Mouse (Mus musculus) MEL (cell line): ENCODE measurements at regions not wholly inside any gene's neighbourhood (a gene's known extent, or its start where the extent isn't known, plus 50 kb on each side); places are given as distances from the start of the nearest gene placed in this dataset.

ENCODE experiments used
- DNase-seq: peaks from one replicate; pipeline ENCODE4 v3.0.0; 2011; ENCODE audit warnings: low read depth, low spot score
- H3K27ac ChIP-seq: 2 replicates; pipeline ENCODE4 v1.5.1; 2012; ENCODE audit warnings: low read depth, mild to moderate bottlenecking, control low read depth, low read length, moderate library complexity; ENCODE audit not compliant: control insufficient read depth
- H3K27me3 ChIP-seq, 2 experiments: fragments of 150-350 bp in 1 of 2; sonication (generic) in 1 of 2; 2 replicates each; pipeline ENCODE4 v1.6.1; 2012; ENCODE audit warnings: low read length in 2 of 2, mild to moderate bottlenecking in 2 of 2, improper control_type of control experiment in 1 of 2, moderate library complexity in 1 of 2; ENCODE audit not compliant: insufficient read depth in 2 of 2, control insufficient read depth in 1 of 2
- H3K36me3 ChIP-seq, 2 experiments: 2 replicates each; pipeline ENCODE4 v1.6.1; 2012 to 2014; ENCODE audit warnings: low read length in 2 of 2, improper control_type of control experiment in 1 of 2, inconsistent platforms in 1 of 2, mild to moderate bottlenecking in 1 of 2; ENCODE audit not compliant: insufficient read depth in 2 of 2, control insufficient read depth in 1 of 2
- H3K4me1 ChIP-seq, 2 experiments: fragments of 150-350 bp in 1 of 2; sonication (generic) in 1 of 2; 2 replicates each; pipeline ENCODE4 v1.6.1; 2012; ENCODE audit warnings: low read length in 2 of 2, improper control_type of control experiment in 1 of 2, mild to moderate bottlenecking in 1 of 2; ENCODE audit not compliant: insufficient read depth in 2 of 2, control insufficient read depth in 1 of 2
- H3K4me3 ChIP-seq, 2 experiments: fragments of 150-350 bp in 1 of 2; sonication (generic) in 1 of 2; 2 replicates each; pipeline ENCODE4 v1.5.1; 2012; ENCODE audit warnings: low read depth in 2 of 2, low read length in 2 of 2, mild to moderate bottlenecking in 2 of 2, moderate library complexity in 2 of 2, control low read depth in 1 of 2, improper control_type of control experiment in 1 of 2; ENCODE audit not compliant: control insufficient read depth in 1 of 2, insufficient read depth in 1 of 2
- H3K79me2 ChIP-seq: 2 replicates; pipeline ENCODE4 v1.6.1; 2012; ENCODE audit warnings: mild to moderate bottlenecking, low read length, moderate library complexity; ENCODE audit not compliant: control insufficient read depth, poor library complexity, insufficient read depth
- H3K9ac ChIP-seq: 2 replicates; pipeline ENCODE4 v1.6.1; 2012; ENCODE audit warnings: low read depth, mild to moderate bottlenecking, control low read depth, low read length, moderate library complexity; ENCODE audit not compliant: control insufficient read depth, poor library complexity, severe bottlenecking
- H3K9me3 ChIP-seq: fragments of 150-350 bp; sonication (generic); replicated peaks from 2 replicates; pipeline ENCODE4 v1.6.1; 2012; ENCODE audit warnings: mild to moderate bottlenecking, low read length, improper control_type of control experiment, moderate library complexity; ENCODE audit not compliant: insufficient read depth
- CHD1 ChIP-seq: IDR thresholded peaks from 2 replicates; pipeline ENCODE4 v1.6.1; 2012; ENCODE audit warnings: low read depth, mild to moderate bottlenecking, inconsistent platforms, low read length, improper control_type of control experiment
- ELF1 ChIP-seq: IDR thresholded peaks from 2 replicates; pipeline ENCODE4 v1.6.1; 2014; ENCODE audit warnings: low read depth, mild to moderate bottlenecking, inconsistent platforms, low read length, improper control_type of control experiment, moderate library complexity
- ETS1 ChIP-seq: IDR thresholded peaks from 2 replicates; pipeline ENCODE4 v1.6.1; 2012; ENCODE audit warnings: low read depth, mild to moderate bottlenecking, inconsistent platforms, low read length, improper control_type of control experiment, moderate library complexity
- GABPA ChIP-seq: IDR thresholded peaks from 2 replicates; pipeline ENCODE4 v1.6.1; 2012; ENCODE audit warnings: low read depth, mild to moderate bottlenecking, inconsistent platforms, low read length, improper control_type of control experiment, moderate library complexity
- JUND ChIP-seq: IDR thresholded peaks from 2 replicates; pipeline ENCODE4 v1.6.1; 2011; ENCODE audit warnings: low read depth, mild to moderate bottlenecking, improper control_type of control experiment, low read length
- MEF2A ChIP-seq: IDR thresholded peaks from 2 replicates; pipeline ENCODE4 v1.6.1; 2014; ENCODE audit warnings: low read depth, mild to moderate bottlenecking, inconsistent platforms, low read length, improper control_type of control experiment; ENCODE audit not compliant: poor library complexity, insufficient replicate concordance, severe bottlenecking; ENCODE audit errors: extremely low read depth
- MXI1 ChIP-seq: IDR thresholded peaks from 2 replicates; pipeline ENCODE4 v1.6.1; 2011; ENCODE audit warnings: mild to moderate bottlenecking, low read depth, low read length, improper control_type of control experiment
- MYB ChIP-seq: IDR thresholded peaks from 2 replicates; pipeline ENCODE4 v1.6.1; 2011; ENCODE audit warnings: mild to moderate bottlenecking, low read depth, low read length, improper control_type of control experiment
- NELFE ChIP-seq: IDR thresholded peaks from 2 replicates; pipeline ENCODE4 v1.6.1; 2011; ENCODE audit warnings: low read depth, low read length, improper control_type of control experiment
- NRF1 ChIP-seq: IDR thresholded peaks from 2 replicates; pipeline ENCODE4 v1.6.1; 2014; ENCODE audit warnings: low read depth, mild to moderate bottlenecking, inconsistent platforms, low read length, improper control_type of control experiment, moderate library complexity; ENCODE audit not compliant: poor library complexity, insufficient read depth, severe bottlenecking
- POLR2A ChIP-seq, 2 experiments: IDR thresholded peaks; 2 replicates each; pipeline ENCODE4 v1.6.1; 2011 to 2012; ENCODE audit warnings: low read length in 2 of 2, mild to moderate bottlenecking in 2 of 2, control low read depth in 1 of 2, improper control_type of control experiment in 1 of 2, low read depth in 1 of 2, moderate library complexity in 1 of 2; ENCODE audit not compliant: control insufficient read depth in 1 of 2, insufficient read depth in 1 of 2, poor library complexity in 1 of 2
- RAD21 ChIP-seq: IDR thresholded peaks from 2 replicates; pipeline ENCODE4 v1.6.1; 2011; ENCODE audit warnings: mild to moderate bottlenecking, low read depth, low read length, improper control_type of control experiment
- RCOR1 ChIP-seq: IDR thresholded peaks from 2 replicates; pipeline ENCODE4 v1.6.1; 2012; ENCODE audit warnings: low read depth, mild to moderate bottlenecking, inconsistent platforms, low read length, improper control_type of control experiment
- SIN3A ChIP-seq: IDR thresholded peaks from 2 replicates; pipeline ENCODE4 v1.6.1; 2012; ENCODE audit warnings: low read length, improper control_type of control experiment, inconsistent platforms
- SMC3 ChIP-seq: IDR thresholded peaks from 2 replicates; pipeline ENCODE4 v1.6.1; 2011; ENCODE audit warnings: low read depth, low read length, improper control_type of control experiment
- TBP ChIP-seq: IDR thresholded peaks from 2 replicates; pipeline ENCODE4 v1.8.0; 2011; ENCODE audit warnings: low read depth, low read length, improper control_type of control experiment
- TCF12 ChIP-seq: IDR thresholded peaks from 2 replicates; pipeline ENCODE4 v1.6.1; 2014; ENCODE audit warnings: low read depth, mild to moderate bottlenecking, inconsistent platforms, low read length, improper control_type of control experiment, moderate library complexity
- USF1 ChIP-seq: IDR thresholded peaks from 2 replicates; pipeline ENCODE4 v1.6.1; 2014; ENCODE audit warnings: low read depth, mild to moderate bottlenecking, inconsistent platforms, low read length, improper control_type of control experiment, moderate library complexity
- ZMIZ1 ChIP-seq: IDR thresholded peaks from 2 replicates; pipeline ENCODE4 v1.6.1; 2012; ENCODE audit warnings: low read depth, mild to moderate bottlenecking, inconsistent platforms, low read length, improper control_type of control experiment, moderate library complexity

DNA sequence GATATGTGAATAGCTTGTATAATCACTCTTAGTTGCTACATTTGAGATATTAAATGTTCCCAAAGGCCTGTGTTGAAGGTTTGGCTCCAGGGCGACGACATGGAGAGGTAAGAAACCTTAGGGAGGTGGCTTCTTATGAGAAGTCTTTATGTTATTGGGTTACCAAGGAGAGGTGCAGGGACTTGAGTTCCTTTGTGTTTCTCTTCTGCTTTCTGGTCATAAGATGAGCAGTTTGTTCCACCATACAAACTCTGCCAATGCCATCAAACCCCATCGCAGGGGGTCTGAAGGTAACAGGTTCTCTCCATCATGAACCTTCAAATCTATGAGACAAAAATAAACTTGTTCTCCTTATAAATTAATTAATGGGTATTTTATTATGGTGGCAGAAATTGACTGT, 129.0 kb upstream of the Pld5 start:
- Histone ChIP-seq H3K9ac (no peak overlapping the region), H3K79me2 (no peaks in the 10 kb centered on the region), H3K27ac (no peak overlapping the region), H3K4me1 (no peaks in the 10 kb centered on the region), H3K4me3 (no peak overlapping the region), H3K36me3 (no peaks in the 10 kb centered on the region), H3K27me3 (no peaks in the 10 kb centered on the region), H3K9me3 (no peaks in the 10 kb centered on the region)
- no peak for DNase-seq
- TF ChIP-seq MXI1 = no peak
- no peak for TF ChIP-seq RCOR1
- TF ChIP-seq ETS1 = no peak
- no peak for TF ChIP-seq ELF1

DNA sequence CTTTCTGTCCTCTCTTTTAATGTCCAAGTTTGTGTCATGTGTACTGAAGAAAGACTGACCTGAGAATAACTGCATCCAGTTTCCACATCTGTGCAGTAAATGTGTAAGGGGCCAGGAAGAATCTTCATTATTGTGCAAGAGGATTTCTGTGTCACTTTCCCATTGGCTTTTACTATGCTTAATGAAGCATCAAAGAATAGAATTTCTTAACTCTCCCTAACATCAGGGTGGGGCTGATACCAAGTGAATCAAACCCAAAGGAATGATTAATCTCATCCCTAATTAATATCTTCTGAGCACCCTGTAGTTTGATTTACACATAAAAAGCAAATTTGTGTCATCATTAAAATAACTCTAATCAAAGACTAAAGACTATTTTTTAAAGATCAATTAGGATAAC, 104.5 kb upstream of the Pld5 start:
- Histone ChIP-seq H3K79me2 (no peaks in the 10 kb centered on the region), H3K4me3 (no peak overlapping the region), H3K9me3 (no peaks in the 10 kb centered on the region), H3K9ac (no peak overlapping the region), H3K4me1 (no peaks in the 10 kb centered on the region), H3K27me3 (no peaks in the 10 kb centered on the region), H3K36me3 (no peaks in the 10 kb centered on the region), H3K27ac (no peak overlapping the region)
- DNase-seq = no peak
- no peak for TF ChIP-seq RAD21
- no peak for TF ChIP-seq TBP
- TF ChIP-seq GABPA = no peak
- no peak for TF ChIP-seq MYB
- no peak for TF ChIP-seq MXI1
- TF ChIP-seq ETS1 = no peak
- TF ChIP-seq POLR2A (IDR thresholded peaks at IDR 0.05; ENCODE audit: control insufficient read depth in 1 of 2, insufficient read depth in 1 of 2, low read depth in 1 of 2, low read length in 2 of 2, poor library complexity in 1 of 2) = no peak
- TF ChIP-seq SMC3 = no peak
- TF ChIP-seq TCF12 = no peak
- TF ChIP-seq CHD1 = no peak
- no peak for TF ChIP-seq SIN3A
- no peak for TF ChIP-seq NRF1
- TF ChIP-seq USF1 = no peak
- TF ChIP-seq JUND = no peak
- TF ChIP-seq NELFE = no peak
- no peak for TF ChIP-seq RCOR1
- TF ChIP-seq MEF2A = no peak
- TF ChIP-seq ELF1 = no peak
- TF ChIP-seq ZMIZ1 = no peak
